Mouse (Mus musculus): ENCODE measurements around the gene Naglu. TPM values are rescaled to one million over a fixed set of nuclear protein-coding genes. Genes with fewer than 3 reads are reported as not detected.

Gene Naglu
- polyA plus RNA-seq, 1 experiment from 2014 or later: 19.3 TPM

- H3K27me3 ChIP-seq (ENCODE audit: insufficient read depth, low read length): no peaks in the 10 kb centered on the region
- H3K36me3 ChIP-seq (replicated peaks; ENCODE audit: insufficient read depth, low read length): peaks cover 57% of the 10 kb centered on the region
- peaks cover 3% of the 10 kb centered on the region for H3K4me1 ChIP-seq (ENCODE audit: insufficient read depth)
- no peak overlapping the region for H3K4me2 ChIP-seq (ENCODE audit: low read depth, low read length)
- peaks cover 5% of the 10 kb centered on the region for H3K9me3 ChIP-seq (ENCODE audit: low read length)
- no peak overlapping the region for H3K9ac ChIP-seq (replicated peaks)
- ATAC-seq (peak; percentile 62), DNase-seq (peak; percentile 52)
- 67% methylated on average over 10 of the region's 10 CpGs for WGBS (ENCODE audit: insufficient replicate concordance)
- TF ChIP-seq EP300 (IDR thresholded peaks at IDR 0.05; ENCODE audit: low read depth) (no peak), CTCF (IDR thresholded peaks at IDR 0.05; ENCODE audit: low read depth) (no peak)
- peak overlapping the region; percentile 37 for H3K27ac ChIP-seq (ENCODE audit: low read depth)
- no peak overlapping the region for H3K4me3 ChIP-seq (ENCODE audit: low read depth, low read length)
These were observed 16.9 kb upstream of the Naglu start for GRCm38 (mm10) chr11:101052751-101053473.

- H3K36me3 ChIP-seq (replicated peaks; ENCODE audit: insufficient read depth, low read length): peaks cover 56% of the 10 kb centered on the region
- no peak overlapping the region for H3K9ac ChIP-seq (replicated peaks)
- H3K4me1 ChIP-seq (ENCODE audit: insufficient read depth): peaks cover 3% of the 10 kb centered on the region
- peaks cover 5% of the 10 kb centered on the region for H3K9me3 ChIP-seq (ENCODE audit: low read length)
- no peak overlapping the region for H3K4me3 ChIP-seq (ENCODE audit: low read depth, low read length)
- H3K27ac ChIP-seq (ENCODE audit: low read depth): no peak overlapping the region
- TF ChIP-seq EP300 (IDR thresholded peaks at IDR 0.05; ENCODE audit: low read depth): no peak
- TF ChIP-seq CTCF (IDR thresholded peaks at IDR 0.05; ENCODE audit: low read depth): peak; percentile 70
- no peak for DNase-seq
- ATAC-seq: no peak
- H3K27me3 ChIP-seq (ENCODE audit: insufficient read depth, low read length): no peaks in the 10 kb centered on the region
- 100% methylated on average over 1 of the region's 1 CpGs for WGBS (ENCODE audit: insufficient replicate concordance)
- no peak overlapping the region for H3K4me2 ChIP-seq (ENCODE audit: low read depth, low read length)
These were observed 15.8 kb upstream of the Naglu start for GRCm38 (mm10) chr11:101053974-101054373.

GRCm38 (mm10) chr11:101055418-101055817 lies 14.4 kb upstream of the Naglu start:
- TF ChIP-seq EP300 (IDR thresholded peaks at IDR 0.05; ENCODE audit: low read depth): no peak
- TF ChIP-seq CTCF (IDR thresholded peaks at IDR 0.05; ENCODE audit: low read depth): no peak
- no peak for DNase-seq
- H3K4me3 ChIP-seq (ENCODE audit: low read depth, low read length): no peak overlapping the region
- peaks cover 5% of the 10 kb centered on the region for H3K9me3 ChIP-seq (ENCODE audit: low read length)
- no peak for ATAC-seq
- no peaks in the 10 kb centered on the region for H3K27me3 ChIP-seq (ENCODE audit: insufficient read depth, low read length)
- H3K27ac ChIP-seq (ENCODE audit: low read depth): no peak overlapping the region
- no peak overlapping the region for H3K4me2 ChIP-seq (ENCODE audit: low read depth, low read length)
- H3K9ac ChIP-seq (replicated peaks): no peak overlapping the region
- WGBS (ENCODE audit: insufficient replicate concordance): 75% methylated on average over 14 of the region's 14 CpGs
- H3K36me3 ChIP-seq (replicated peaks; ENCODE audit: insufficient read depth, low read length): peaks cover 45% of the 10 kb centered on the region
- peaks cover 3% of the 10 kb centered on the region for H3K4me1 ChIP-seq (ENCODE audit: insufficient read depth)

GRCm38 (mm10) chr11:101056885-101057284 lies 12.9 kb upstream of the Naglu start:
- Histone ChIP-seq H3K27me3 (ENCODE audit: insufficient read depth, low read length) (no peaks in the 10 kb centered on the region), H3K9me3 (ENCODE audit: low read length) (peaks cover 5% of the 10 kb centered on the region), H3K4me2 (ENCODE audit: low read depth, low read length) (no peak overlapping the region), H3K36me3 (replicated peaks; ENCODE audit: insufficient read depth, low read length) (peaks cover 38% of the 10 kb centered on the region), H3K4me3 (ENCODE audit: low read depth, low read length) (no peak overlapping the region), H3K27ac (ENCODE audit: low read depth) (peak overlapping the region; percentile 34; the same call in 1 of the 2 replicates), H3K4me1 (ENCODE audit: insufficient read depth) (peaks cover 4% of the 10 kb centered on the region), H3K9ac (replicated peaks) (no peak overlapping the region)
- DNase-seq (no peak), ATAC-seq (no peak; the same call in 1 of the 2 replicates)
- WGBS (ENCODE audit: insufficient replicate concordance): 60% methylated on average over 8 of the region's 8 CpGs
- TF ChIP-seq EP300 (IDR thresholded peaks at IDR 0.05; ENCODE audit: low read depth) (no peak), CTCF (IDR thresholded peaks at IDR 0.05; ENCODE audit: low read depth) (no peak)

- H3K27me3 ChIP-seq (ENCODE audit: insufficient read depth, low read length): no peaks in the 10 kb centered on the region
- H3K36me3 ChIP-seq (replicated peaks; ENCODE audit: insufficient read depth, low read length): peaks cover 44% of the 10 kb centered on the region
- 24% methylated on average over 5 of the region's 5 CpGs for WGBS (ENCODE audit: insufficient replicate concordance)
- no peak overlapping the region for H3K4me3 ChIP-seq (ENCODE audit: low read depth, low read length)
- no peak overlapping the region for H3K9ac ChIP-seq (replicated peaks)
- H3K9me3 ChIP-seq (ENCODE audit: low read length): peaks cover 5% of the 10 kb centered on the region
- no peak overlapping the region for H3K4me2 ChIP-seq (ENCODE audit: low read depth, low read length)
- peaks cover 13% of the 10 kb centered on the region for H3K4me1 ChIP-seq (ENCODE audit: insufficient read depth)
- ATAC-seq: peak; percentile 56
- no peak overlapping the region for H3K27ac ChIP-seq (ENCODE audit: low read depth)
- TF ChIP-seq EP300 (IDR thresholded peaks at IDR 0.05; ENCODE audit: low read depth) (no peak), CTCF (IDR thresholded peaks at IDR 0.05; ENCODE audit: low read depth) (peak; percentile 92)
- DNase-seq: peak; percentile 87
These were observed 12.0 kb upstream of the Naglu start for GRCm38 (mm10) chr11:101057860-101058259.

- Histone ChIP-seq H3K27me3 (ENCODE audit: insufficient read depth, low read length) (no peaks in the 10 kb centered on the region), H3K9me3 (ENCODE audit: low read length) (peaks cover 3% of the 10 kb centered on the region), H3K27ac (ENCODE audit: low read depth) (no peak overlapping the region), H3K4me3 (ENCODE audit: low read depth, low read length) (no peak overlapping the region), H3K36me3 (replicated peaks; ENCODE audit: insufficient read depth, low read length) (peaks cover 46% of the 10 kb centered on the region), H3K4me2 (ENCODE audit: low read depth, low read length) (no peak overlapping the region), H3K9ac (replicated peaks) (no peak overlapping the region), H3K4me1 (ENCODE audit: insufficient read depth) (peaks cover 22% of the 10 kb centered on the region)
- DNase-seq: no peak
- TF ChIP-seq EP300 (IDR thresholded peaks at IDR 0.05; ENCODE audit: low read depth) (no peak), CTCF (IDR thresholded peaks at IDR 0.05; ENCODE audit: low read depth) (no peak)
- 65% methylated on average over 5 of the region's 5 CpGs for WGBS (ENCODE audit: insufficient replicate concordance)
- no peak for ATAC-seq
These were observed 11.1 kb upstream of the Naglu start for GRCm38 (mm10) chr11:101058726-101059125.
